Mouse (Mus musculus): ENCODE results near the gene Krt7.

The Krt7 gene

GRCm38 (mm10) chr15:101410775-101411174 lies at the start of gene Krt7:
TSS of gene Krt7 (plus strand) at chr15:101411043.
- DNase-seq = no peak

- peak; percentile 61 to 73 for DNase-seq
Measured at GRCm38 (mm10) chr15:101362393-101363010, 48.3 kb upstream of the Krt7 start.

GRCm38 (mm10) chr15:101363933-101364332 lies 46.9 kb upstream of the Krt7 start:
- peak; percentile 13 to 19 for DNase-seq

- no peak for DNase-seq
Measured at GRCm38 (mm10) chr15:101364425-101364824, 46.4 kb upstream of the Krt7 start.

GRCm38 (mm10) chr15:101364891-101365671 lies 45.8 kb upstream of the Krt7 start:
- no peak for DNase-seq

- DNase-seq = no peak
Measured at GRCm38 (mm10) chr15:101365721-101366120, 45.1 kb upstream of the Krt7 start.

GRCm38 (mm10) chr15:101366482-101366881 lies 44.4 kb upstream of the Krt7 start:
- no peak for DNase-seq

- DNase-seq = no peak
Measured at GRCm38 (mm10) chr15:101366926-101367325, 43.9 kb upstream of the Krt7 start.

- no peak for DNase-seq
Measured at GRCm38 (mm10) chr15:101367497-101367896, 43.3 kb upstream of the Krt7 start.

GRCm38 (mm10) chr15:101368015-101368414 lies 42.8 kb upstream of the Krt7 start:
- no peak for DNase-seq

- DNase-seq = no peak
Measured at GRCm38 (mm10) chr15:101368502-101369381, 42.1 kb upstream of the Krt7 start.

- DNase-seq = no peak
Measured at GRCm38 (mm10) chr15:101369382-101370100, 41.3 kb upstream of the Krt7 start.

- no peak for DNase-seq
Measured at GRCm38 (mm10) chr15:101370101-101370911, 40.5 kb upstream of the Krt7 start, which contains the start of gene Krt80. TSS of gene Krt80 (minus strand) at chr15:101370162.

GRCm38 (mm10) chr15:101371141-101371985 lies 39.5 kb upstream of the Krt7 start:
- DNase-seq = no peak

GRCm38 (mm10) chr15:101372131-101372977 lies 38.5 kb upstream of the Krt7 start:
- no peak for DNase-seq

GRCm38 (mm10) chr15:101373286-101373898 lies 37.5 kb upstream of the Krt7 start:
- no peak for DNase-seq

- no peak for DNase-seq
Measured at GRCm38 (mm10) chr15:101374879-101375278, 36.0 kb upstream of the Krt7 start.

GRCm38 (mm10) chr15:101375956-101376775 lies 34.7 kb upstream of the Krt7 start:
- no peak for DNase-seq

- no peak for DNase-seq
Measured at GRCm38 (mm10) chr15:101376776-101377061, 34.1 kb upstream of the Krt7 start.

Data from B cell, adult 2 months (primary cell).